9 mouse cellular contexts compared by ENCODE assay signal in genomic region chr9:56259790-56260494, GRCm38 (mm10).
DNase-seq lines count a peak whose midpoint lies in the region; ATAC-seq and TF ChIP-seq lines count a peak whose summit lies in the region.
"Had no signal": no experiment of that assay in that cellular context is flagged by ENCODE, and none has a peak within 500 bp of the region (broad histone marks: within the 10 kb centered on the region; RNA-seq: fewer than 3 reads in every experiment).

No protein-coding gene starts in this region.

- no peak overlapping the region for H3K4me2 ChIP-seq in lung, embryonic 16.5 days (ENCODE audit: low read depth, low read length)
- H3K4me2 ChIP-seq in stomach, postnatal 0 days (replicated peaks; ENCODE audit: low read depth): no peak overlapping the region
- H3K4me2 ChIP-seq: liver, embryonic 13.5 days had no signal

- peaks cover 5% of the 10 kb centered on the region for H3K9me3 ChIP-seq in lung, embryonic 16.5 days (ENCODE audit: control insufficient read depth, low read length)
- H3K9me3 ChIP-seq in stomach, postnatal 0 days (ENCODE audit: control insufficient read depth, low read length): peaks cover 4% of the 10 kb centered on the region

- H3K36me3 ChIP-seq in lung, embryonic 16.5 days (ENCODE audit: control insufficient read depth, insufficient read depth, low read length): peaks cover 12% of the 10 kb centered on the region
- 0 out of 2 replicates have a peak, but pooled peaks cover 4% of the 10 kb centered on the region for H3K36me3 ChIP-seq in stomach, postnatal 0 days (ENCODE audit: control insufficient read depth, insufficient read depth, low read length)

- H3K4me3 ChIP-seq in lung, embryonic 16.5 days (ENCODE audit: low read length): no peak overlapping the region
- H3K4me3 ChIP-seq in stomach, postnatal 0 days (ENCODE audit: low read depth, low read length): no peak overlapping the region
- H3K4me3 ChIP-seq: liver, embryonic 13.5 days had no signal

- intact Hi-C loops in left cerebral cortex, postnatal 36 days (cut with DNase I): loop anchor here (5.0 kb wide), 2 partner anchors 48 to 247 kb away; no protein-coding TSS in a partner anchor

- peak; percentile 21 to 33 for DNase-seq in left cerebral cortex, postnatal 36 days (ENCODE audit: low spot score in 2 of 2)
- DNase-seq in left cerebral cortex, adult 11 months (ENCODE audit: low spot score): no peak
- DNase-seq in cerebellum, adult 9-11 months: peak; percentile 60
- peak; percentile 69 for DNase-seq in heart, adult 8-10 months (ENCODE audit: low spot score)
- no peak for DNase-seq in stomach, postnatal 0 days (ENCODE audit: low spot score)
- DNase-seq in thymus, adult 18-20 months: no peak

- ATAC-seq in lung, embryonic 16.5 days (ENCODE audit: low read depth): peak; percentile 82
- no peak for ATAC-seq in stomach, postnatal 0 days (ENCODE audit: low FRiP score, low TSS enrichment)

- H3K27ac ChIP-seq in lung, embryonic 16.5 days (ENCODE audit: low read length): no peak overlapping the region
- H3K27ac ChIP-seq in stomach, postnatal 0 days (replicated peaks): no peak overlapping the region
- H3K27ac ChIP-seq: kidney, postnatal 0 days; liver, embryonic 13.5 days had no signal

- TF ChIP-seq CTCF in stomach, postnatal 0 days (IDR thresholded peaks at IDR 0.05; ENCODE audit: low read depth): no peak

- TF ChIP-seq EP300 in stomach, postnatal 0 days (optimal IDR thresholded peaks at IDR 0.05): no peak

- 60% methylated on average over 22 of the region's 22 CpGs for WGBS in lung, embryonic 16.5 days
- WGBS in stomach, postnatal 0 days: 83% methylated on average over 22 of the region's 22 CpGs

- peaks cover 2% of the 10 kb centered on the region; the same call in 1 of the 2 replicates for H3K4me1 ChIP-seq in lung, embryonic 16.5 days (replicated peaks; ENCODE audit: control insufficient read depth, insufficient read depth, low read length)
- no peaks in the 10 kb centered on the region for H3K4me1 ChIP-seq in stomach, postnatal 0 days (replicated peaks; ENCODE audit: control insufficient read depth, insufficient read depth)

- no peaks in the 10 kb centered on the region for H3K27me3 ChIP-seq in lung, embryonic 16.5 days (ENCODE audit: control insufficient read depth, insufficient read depth, low read depth, low read length)
- no peaks in the 10 kb centered on the region for H3K27me3 ChIP-seq in stomach, postnatal 0 days (ENCODE audit: control insufficient read depth, insufficient read depth, low read length)
- H3K27me3 ChIP-seq: liver, embryonic 13.5 days had no signal

- H3K9ac ChIP-seq in lung, embryonic 16.5 days (ENCODE audit: low read length): no peak overlapping the region
- no peak overlapping the region for H3K9ac ChIP-seq in stomach, postnatal 0 days (ENCODE audit: low read length)
- H3K9ac ChIP-seq: liver, embryonic 13.5 days had no signal

Comparison
In these comparisons a context has a peak if more than half of its experiments do, and no peak if none do; other contexts are left out.
1. DNase-seq: peak in left cerebral cortex, postnatal 36 days (2 of 2), cerebellum, adult 9-11 months (single experiment) and heart, adult 8-10 months (single experiment); none in left cerebral cortex, adult 11 months (single experiment), stomach, postnatal 0 days (single experiment) and thymus, adult 18-20 months (0 of 2).